Mouse (Mus musculus): ENCODE data around the gene Rps11. TPM values are rescaled to one million over a fixed set of nuclear protein-coding genes. Genes with fewer than 3 reads are reported as not detected.
A peak's percentile ranks its signal among the peaks of the same experiment; 100 is the strongest.
"Not testable (repeated sequence)": the region's sequence is repeated elsewhere in the genome, so short reads cannot be mapped to it uniquely, and the experiment has no call there.

Gene Rps11
- polyA plus RNA-seq, 1 experiment = 22.2 TPM

DNA sequence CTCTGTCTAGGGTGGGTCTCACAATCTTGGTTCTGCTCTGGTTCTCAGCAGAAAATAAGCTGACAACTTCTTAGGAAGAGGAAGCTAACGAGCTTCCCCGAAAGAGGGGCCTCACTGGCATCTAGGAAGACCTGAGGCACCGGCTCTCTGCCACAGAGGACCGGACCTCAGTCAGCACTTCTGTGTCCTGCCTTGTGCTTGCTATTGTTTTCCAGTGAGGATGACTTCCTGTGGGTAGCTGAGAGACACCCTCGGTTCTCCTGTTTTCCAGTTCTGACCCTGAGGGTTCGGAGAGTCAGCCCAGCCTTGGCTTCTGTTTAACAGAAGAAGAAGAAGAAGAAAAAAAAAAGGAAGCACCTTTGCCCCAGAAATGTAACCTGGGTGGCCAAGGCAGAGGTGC lies 26.8 kb downstream of the Rps11 start:
- H3K36me3 ChIP-seq (ENCODE audit: control insufficient read depth) = no peaks in the 10 kb centered on the region
- H3K27me3 ChIP-seq (ENCODE audit: control insufficient read depth) = peaks cover 4% of the 10 kb centered on the region; the same call in 1 of the 2 replicates
- H3K4me1 ChIP-seq (ENCODE audit: control insufficient read depth) = peaks cover 13% of the 10 kb centered on the region
- no peaks in the 10 kb centered on the region for H3K9me3 ChIP-seq (ENCODE audit: control insufficient read depth, low read length)
- no peak overlapping the region for H3K4me3 ChIP-seq (replicated peaks)
- TF ChIP-seq TAL1 (IDR thresholded peaks at IDR 0.05; ENCODE audit: low read length) = no peak
- no peak for TF ChIP-seq GATA1 (IDR thresholded peaks at IDR 0.05; ENCODE audit: low read length)

DNA sequence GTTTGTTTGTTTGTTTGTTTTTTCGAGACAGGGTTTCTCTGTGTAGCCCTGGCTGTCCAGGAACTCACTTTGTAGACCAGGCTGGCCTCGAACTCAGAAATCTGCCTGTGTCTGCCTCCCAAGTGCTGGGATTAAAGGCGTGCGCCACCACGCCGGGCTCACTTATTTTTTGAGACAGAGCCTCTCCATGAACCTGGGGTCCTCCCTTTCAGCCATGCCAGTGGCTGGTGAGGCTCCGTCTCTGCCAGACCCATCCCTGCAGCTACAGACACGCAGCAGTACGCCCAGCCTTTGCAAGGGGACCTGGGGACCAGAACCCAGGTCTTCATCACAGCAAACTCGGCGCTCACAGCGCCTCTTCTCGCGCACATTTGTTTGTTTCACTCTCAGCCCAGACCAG lies 28.3 kb downstream of the Rps11 start:
- H3K4me3 ChIP-seq (replicated peaks); H3K9me3 ChIP-seq (ENCODE audit: control insufficient read depth, low read length); H3K27me3 ChIP-seq (ENCODE audit: control insufficient read depth); H3K36me3 ChIP-seq (ENCODE audit: control insufficient read depth): not testable (repeated sequence)
- peaks cover 26% of the 10 kb centered on the region for H3K4me1 ChIP-seq (ENCODE audit: control insufficient read depth)

GRCm38 (mm10) chr7:45095367-45095766 lies 28.9 kb downstream of the Rps11 start:
- no peaks in the 10 kb centered on the region for H3K36me3 ChIP-seq (ENCODE audit: control insufficient read depth)
- peaks cover 4% of the 10 kb centered on the region; the same call in 1 of the 2 replicates for H3K27me3 ChIP-seq (ENCODE audit: control insufficient read depth)
- no peaks in the 10 kb centered on the region for H3K9me3 ChIP-seq (ENCODE audit: control insufficient read depth, low read length)
- no peak for TF ChIP-seq TAL1 (IDR thresholded peaks at IDR 0.05; ENCODE audit: low read length)
- no peak for TF ChIP-seq GATA1 (IDR thresholded peaks at IDR 0.05; ENCODE audit: low read length)
- H3K4me3 ChIP-seq (replicated peaks) = no peak overlapping the region
- peaks cover 32% of the 10 kb centered on the region for H3K4me1 ChIP-seq (ENCODE audit: control insufficient read depth)

DNA sequence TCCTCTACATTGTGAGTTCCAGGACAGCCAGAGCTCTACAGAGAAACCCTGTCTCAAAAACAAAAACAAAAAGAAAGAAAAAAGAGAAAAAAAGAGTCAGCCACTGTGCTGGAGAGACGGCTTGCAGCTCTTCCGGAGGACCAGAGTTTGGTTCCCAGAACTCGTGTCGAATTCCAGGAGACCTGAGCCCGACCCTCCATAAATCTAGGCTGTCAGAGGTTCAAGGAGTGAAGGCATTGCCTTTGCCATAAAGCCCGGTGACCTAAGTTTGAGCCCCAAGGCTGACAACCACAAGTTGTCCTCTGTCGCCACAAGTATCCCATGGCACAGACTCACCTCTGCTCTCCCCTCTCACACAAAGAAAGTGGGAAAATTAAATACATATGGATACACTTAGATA lies 30.1 kb downstream of the Rps11 start:
- H3K4me1 ChIP-seq (ENCODE audit: control insufficient read depth) = peaks cover 35% of the 10 kb centered on the region
- no peaks in the 10 kb centered on the region for H3K9me3 ChIP-seq (ENCODE audit: control insufficient read depth, low read length)
- no peak overlapping the region for H3K4me3 ChIP-seq (replicated peaks)
- H3K36me3 ChIP-seq (ENCODE audit: control insufficient read depth) = no peaks in the 10 kb centered on the region
- peaks cover 4% of the 10 kb centered on the region; the same call in 1 of the 2 replicates for H3K27me3 ChIP-seq (ENCODE audit: control insufficient read depth)
- TF ChIP-seq GATA1 (IDR thresholded peaks at IDR 0.05; ENCODE audit: low read length) = no peak
- TF ChIP-seq TAL1 (IDR thresholded peaks at IDR 0.05; ENCODE audit: low read length) = no peak

DNA sequence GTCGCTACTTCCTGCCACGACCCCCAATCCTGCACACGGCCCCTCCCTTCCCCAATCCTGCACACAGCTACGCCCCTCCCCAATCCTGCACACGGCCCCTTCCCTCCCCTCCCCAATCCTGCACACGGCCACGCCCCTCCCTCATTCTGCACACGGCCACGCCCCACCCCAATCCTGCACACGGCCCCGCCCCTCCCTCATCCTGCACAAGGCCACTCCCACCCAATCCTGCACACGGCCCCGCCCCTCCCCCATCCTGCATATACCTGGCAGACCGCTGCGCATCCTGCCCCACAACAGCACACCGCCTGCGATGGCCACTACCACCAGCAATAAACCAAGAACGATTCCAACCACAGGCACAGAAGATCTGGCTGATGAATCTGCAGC lies 30.7 kb downstream of the Rps11 start:
- H3K36me3 ChIP-seq (ENCODE audit: control insufficient read depth) = no peaks in the 10 kb centered on the region
- no peaks in the 10 kb centered on the region for H3K9me3 ChIP-seq (ENCODE audit: control insufficient read depth, low read length)
- H3K4me1 ChIP-seq (ENCODE audit: control insufficient read depth) = peaks cover 36% of the 10 kb centered on the region
- H3K4me3 ChIP-seq (replicated peaks) = no peak overlapping the region
- no peak for TF ChIP-seq GATA1 (IDR thresholded peaks at IDR 0.05; ENCODE audit: low read length)
- H3K27me3 ChIP-seq (ENCODE audit: control insufficient read depth) = peaks cover 4% of the 10 kb centered on the region; the same call in 1 of the 2 replicates

DNA sequence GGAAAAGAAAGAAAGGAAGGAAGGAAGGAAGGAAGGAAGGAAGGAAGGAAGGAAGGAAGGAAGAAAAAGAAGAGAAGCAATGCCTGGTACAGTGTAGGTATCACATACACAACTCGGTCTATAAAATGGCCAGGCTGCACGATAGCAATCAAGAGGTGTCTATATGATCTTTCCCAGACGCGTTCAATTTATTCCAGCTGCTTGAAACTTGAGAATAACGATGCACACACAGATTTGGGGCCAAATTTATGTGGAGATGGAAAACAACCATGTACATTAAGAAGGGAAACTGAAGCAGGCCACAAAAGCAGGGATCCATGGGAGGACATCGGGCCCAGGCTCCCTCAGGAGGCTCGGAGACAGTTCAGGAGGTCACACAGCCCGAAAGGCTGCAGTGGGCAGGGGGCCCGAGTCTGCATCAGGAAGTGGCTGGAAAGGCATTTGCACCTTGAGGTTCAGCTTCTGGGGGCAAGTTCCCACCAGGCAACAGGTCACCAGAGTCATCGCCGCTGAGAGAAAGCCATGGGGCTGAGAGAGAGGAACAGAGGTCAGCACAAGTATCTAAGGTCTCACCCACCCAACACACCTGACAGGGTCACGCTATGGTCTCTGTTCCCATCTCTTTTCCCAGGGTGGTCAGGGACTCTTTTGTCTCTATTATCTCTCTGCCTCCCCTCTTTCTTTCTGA lies 31.3 kb downstream of the Rps11 start:
- H3K27me3 ChIP-seq (ENCODE audit: control insufficient read depth) = peaks cover 4% of the 10 kb centered on the region; the same call in 1 of the 2 replicates
- no peaks in the 10 kb centered on the region for H3K9me3 ChIP-seq (ENCODE audit: control insufficient read depth, low read length)
- TF ChIP-seq GATA1 (IDR thresholded peaks at IDR 0.05; ENCODE audit: low read length) (no peak), TAL1 (IDR thresholded peaks at IDR 0.05; ENCODE audit: low read length) (no peak)
- no peaks in the 10 kb centered on the region for H3K36me3 ChIP-seq (ENCODE audit: control insufficient read depth)
- H3K4me3 ChIP-seq (replicated peaks) = no peak overlapping the region
- peaks cover 37% of the 10 kb centered on the region for H3K4me1 ChIP-seq (ENCODE audit: control insufficient read depth)

DNA sequence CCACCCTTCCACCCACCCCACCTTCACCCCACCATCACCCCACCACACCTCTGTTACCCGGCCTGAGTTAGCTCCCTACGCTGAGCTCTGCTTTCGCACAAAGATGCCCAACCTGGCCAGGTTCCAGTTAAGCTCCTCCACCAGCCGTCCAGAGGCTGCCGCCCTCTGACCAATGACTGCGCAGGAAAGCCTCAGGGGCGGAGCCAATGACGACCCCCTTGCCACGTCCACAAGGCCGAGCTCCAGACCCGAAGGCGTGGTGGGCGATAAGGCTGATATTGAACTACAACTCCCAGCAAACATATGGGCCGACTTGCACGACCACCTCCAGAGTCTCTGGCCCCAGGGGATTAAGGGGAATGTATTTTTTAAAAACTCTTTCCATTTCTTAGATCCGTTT lies 32.2 kb downstream of the Rps11 start, which contains the start of gene Rcn3:
TSS of gene Rcn3 (minus strand) at position 174 of the 400 bp plus-strand sequence.
- Histone ChIP-seq H3K27me3 (ENCODE audit: control insufficient read depth) (peaks cover 4% of the 10 kb centered on the region; the same call in 1 of the 2 replicates), H3K4me1 (ENCODE audit: control insufficient read depth) (peaks cover 37% of the 10 kb centered on the region)
- TF ChIP-seq GATA1 (IDR thresholded peaks at IDR 0.05; ENCODE audit: low read length) (no peak), TAL1 (IDR thresholded peaks at IDR 0.05; ENCODE audit: low read length) (no peak)

DNA sequence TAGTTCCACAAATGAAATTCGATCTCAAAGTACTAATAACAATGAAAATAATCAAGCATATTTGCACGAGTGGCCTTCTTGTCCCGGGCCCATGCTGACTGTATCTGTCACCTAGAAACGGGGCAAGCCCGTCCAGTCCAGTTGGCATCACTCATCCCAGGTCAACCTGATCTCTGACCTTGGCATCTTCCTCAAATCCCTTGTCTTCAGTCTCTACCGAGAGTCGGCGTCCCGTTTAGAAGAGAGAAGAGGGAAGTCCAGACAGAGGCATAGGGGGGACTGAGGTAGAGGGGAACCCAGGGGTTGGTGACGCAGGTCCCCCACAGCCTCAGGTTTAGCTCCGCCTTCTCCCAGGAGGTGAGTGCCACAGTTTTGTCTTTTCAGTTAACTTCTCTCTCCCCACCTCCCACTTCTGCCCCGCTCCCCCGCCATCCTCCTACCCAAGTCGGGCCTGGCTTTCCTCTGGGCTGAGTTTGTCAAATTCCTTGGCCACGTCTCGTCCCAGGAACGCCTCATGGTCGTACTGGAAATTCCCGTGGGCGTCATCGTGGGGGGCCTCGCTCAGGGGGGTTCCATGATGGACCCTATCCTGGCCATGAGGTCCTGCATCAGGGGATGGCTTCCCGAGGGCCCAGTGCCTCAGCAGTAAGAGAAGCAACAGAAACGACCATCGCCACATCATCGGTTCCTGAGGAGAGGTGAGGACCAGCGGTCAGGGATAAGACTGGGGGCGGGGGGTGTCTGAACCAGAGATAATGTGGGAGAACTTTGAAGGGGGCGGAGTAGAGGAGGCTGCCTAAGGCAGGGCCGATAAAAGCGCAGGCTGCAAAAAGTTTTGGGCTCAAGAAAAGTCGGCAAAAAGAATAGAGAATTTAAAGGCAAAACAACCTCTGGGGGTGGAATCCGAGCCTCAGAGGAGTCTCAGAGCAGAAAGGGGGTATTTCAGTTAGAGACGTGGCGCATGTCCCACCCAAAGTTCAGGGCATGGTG lies 32.9 kb downstream of the Rps11 start:
- Histone ChIP-seq H3K9me3 (ENCODE audit: control insufficient read depth, low read length) (peaks cover under 1% of the 10 kb centered on the region), H3K4me1 (ENCODE audit: control insufficient read depth) (peaks cover 37% of the 10 kb centered on the region), H3K4me3 (replicated peaks) (peak overlapping the region; percentile 56), H3K27me3 (ENCODE audit: control insufficient read depth) (peaks cover 4% of the 10 kb centered on the region; the same call in 1 of the 2 replicates), H3K36me3 (ENCODE audit: control insufficient read depth) (no peaks in the 10 kb centered on the region; the same call in 1 of the 2 replicates)
- TF ChIP-seq GATA1 (IDR thresholded peaks at IDR 0.05; ENCODE audit: low read length) = no peak
- TF ChIP-seq TAL1 (IDR thresholded peaks at IDR 0.05; ENCODE audit: low read length) = no peak

More for the DNA sequence above, 32.2 kb downstream of the Rps11 start, which contains the start of gene Rcn3:
- H3K9me3 ChIP-seq (ENCODE audit: control insufficient read depth, low read length) = no peaks in the 10 kb centered on the region
- H3K4me3 ChIP-seq (replicated peaks) = peak within 1 kb of the TSS; percentile 56
- H3K36me3 ChIP-seq (ENCODE audit: control insufficient read depth) = no peaks in the 10 kb centered on the region
